Mouse (Mus musculus): ENCODE results near the gene Cdk5r1.

GRCm38 (mm10) chr11:80478694-80479412 lies 2.0 kb downstream of the Cdk5r1 start:
- TF ChIP-seq EP300 (IDR thresholded peaks at IDR 0.05; ENCODE audit: low read depth) (no peak), CTCF (IDR thresholded peaks at IDR 0.05; ENCODE audit: low read depth) (no peak)

All from liver, embryonic 14.5 days (tissue).